Mouse (Mus musculus) stomach, embryonic 16.5 days (tissue): ENCODE results near the gene Tango2. TPM values are rescaled to one million over a fixed set of nuclear protein-coding genes. Genes with fewer than 3 reads are reported as not detected.
A peak's percentile ranks its signal among the peaks of the same experiment; 100 is the strongest.

Experiments
- ATAC-seq: fragments of 200-750 bp; cut with Nextera tagmentation; 2 replicates; pipeline ENCODE4 v1.8.0; 2017; ENCODE audit warnings: moderate number of reproducible peaks, moderate TSS enrichment; ENCODE audit not compliant: insufficient read depth, low FRiP score
- H3K27ac ChIP-seq: fragments of 300-500 bp; sonication (generic); 2 replicates; pipeline ENCODE4 v1.5.1; 2014; ENCODE audit warnings: low read length
- H3K27me3 ChIP-seq: fragments of 300-500 bp; sonication (generic); 2 replicates; pipeline ENCODE4 v1.6.1; 2014; ENCODE audit warnings: low read length, control low read depth, mixed read lengths; ENCODE audit not compliant: control insufficient read depth, insufficient read depth
- H3K36me3 ChIP-seq: fragments of 300-500 bp; sonication (generic); 2 replicates; pipeline ENCODE4 v1.6.1; 2014; ENCODE audit warnings: low read length; ENCODE audit not compliant: control insufficient read depth, insufficient read depth
- H3K4me1 ChIP-seq: fragments of 300-500 bp; sonication (generic); 2 replicates; pipeline ENCODE4 v1.6.1; 2014; ENCODE audit warnings: low read length, control low read depth, mixed read lengths; ENCODE audit not compliant: control insufficient read depth, insufficient read depth
- H3K4me2 ChIP-seq: fragments of 300-500 bp; sonication (generic); 2 replicates; pipeline ENCODE4 v1.6.1; 2014; ENCODE audit warnings: low read depth, low read length, mixed read lengths
- H3K4me3 ChIP-seq: fragments of 300-500 bp; sonication (generic); replicated peaks from 2 replicates; pipeline ENCODE4 v1.5.1; 2014; ENCODE audit warnings: mild to moderate bottlenecking, low read length
- H3K9ac ChIP-seq: fragments of 300-500 bp; sonication (generic); 2 replicates; pipeline ENCODE4 v1.6.1; 2014; ENCODE audit warnings: low read length
- H3K9me3 ChIP-seq: fragments of 300-500 bp; sonication (generic); replicated peaks from 2 replicates; pipeline ENCODE4 v1.6.1; 2016; ENCODE audit warnings: low read length, control low read depth; ENCODE audit not compliant: control insufficient read depth
- WGBS: fragments of 180-500 bp; shearing (Covaris S2); extraction: QIAGEN DNeasy Blood & Tissue Kit; methylation state at CpG from one replicate; pipeline ENCODE4 v1.1.7; 2014; 5-methylcytosine and 5-hydroxymethylcytosine counted together
- polyA plus RNA-seq: library from polyadenylated mRNA; unstranded; fragments of >200 nt; fragmentation: Nextera tagmentation; extraction: Ambion mirVana; gene quantifications from 2 replicates; pipeline ENCODE4 v1.2.1, GENCODE M21; 2015

The Tango2 gene
- polyA plus RNA-seq, 1 experiment from 2014 or later: 32.7 TPM

DNA sequence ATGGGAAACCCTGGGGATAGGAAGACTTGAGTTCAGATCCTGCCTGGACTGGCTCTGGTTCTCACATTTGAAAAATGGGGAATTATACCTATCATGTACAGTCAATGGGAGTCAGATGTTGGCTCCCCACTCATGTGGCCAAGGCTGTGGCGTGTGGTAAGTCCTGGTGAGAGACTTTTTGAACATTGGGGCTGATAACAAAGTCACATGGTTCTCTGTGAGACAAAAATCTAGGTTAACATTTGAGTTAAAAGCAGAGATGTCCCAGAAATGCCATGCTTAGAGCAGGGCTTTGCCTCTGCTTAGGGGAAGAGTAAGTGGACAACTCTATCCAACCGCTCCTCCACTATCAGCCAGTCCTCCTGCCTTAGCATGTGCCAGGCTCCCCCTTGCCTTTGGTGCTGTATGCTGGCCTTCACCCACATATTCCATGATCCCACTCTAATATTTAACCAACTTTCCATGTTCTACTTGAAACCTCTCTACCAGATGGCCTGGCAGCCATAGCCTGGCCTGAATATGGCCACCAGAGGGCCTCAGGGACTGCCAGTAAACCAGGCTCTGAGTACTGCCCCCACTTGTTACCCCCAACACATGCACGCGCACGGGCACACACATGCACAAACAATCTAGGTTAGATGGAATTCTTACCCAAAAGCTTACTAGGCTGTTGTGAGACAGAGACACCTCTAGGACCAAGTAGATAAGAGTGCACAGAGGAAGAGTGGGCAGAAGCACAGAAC lies 3.6 kb upstream of the Tango2 start:
- no peak for ATAC-seq
- H3K36me3 ChIP-seq: no peaks in the 10 kb centered on the region
- WGBS: 61% methylated on average over 5 of the region's 5 CpGs
- H3K4me2 ChIP-seq: no peak overlapping the region
- H3K9me3 ChIP-seq: no peaks in the 10 kb centered on the region
- H3K4me3 ChIP-seq: no peak overlapping the region
- no peak overlapping the region for H3K9ac ChIP-seq
- H3K27me3 ChIP-seq: peaks cover 9% of the 10 kb centered on the region; the same call in 1 of the 2 replicates
- H3K27ac ChIP-seq: no peak overlapping the region
- peaks cover 8% of the 10 kb centered on the region for H3K4me1 ChIP-seq

DNA sequence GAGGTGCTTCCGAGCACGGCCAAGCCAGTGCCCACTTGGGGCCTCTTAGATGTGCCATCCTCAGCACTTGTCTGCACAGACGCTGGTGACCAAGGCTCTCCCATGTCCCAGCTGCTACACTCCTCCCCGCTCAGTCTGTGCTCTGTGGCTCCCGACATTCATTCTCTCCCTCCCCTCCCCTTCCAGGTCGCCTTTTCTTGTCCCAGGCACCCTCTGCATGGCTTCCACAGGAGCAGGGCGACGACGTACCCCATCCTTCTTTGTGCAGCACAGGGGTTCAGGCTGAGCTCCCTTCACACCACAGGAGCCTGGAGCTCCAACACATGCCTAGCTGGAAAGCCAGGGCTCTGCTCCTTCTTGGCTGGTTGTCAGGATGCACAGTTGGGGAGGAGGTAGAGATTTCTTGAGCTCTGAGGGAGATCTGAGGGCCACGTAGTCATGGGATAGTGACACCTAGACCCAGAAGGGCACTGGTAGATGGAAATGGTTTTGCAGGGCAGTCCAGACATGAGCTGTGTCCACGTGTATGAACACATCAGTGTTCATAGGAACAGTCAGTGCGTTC lies 1.9 kb upstream of the Tango2 start:
- ATAC-seq: no peak
- no peak overlapping the region for H3K4me2 ChIP-seq
- no peaks in the 10 kb centered on the region for H3K36me3 ChIP-seq
- peaks cover 11% of the 10 kb centered on the region for H3K4me1 ChIP-seq
- no peaks in the 10 kb centered on the region for H3K9me3 ChIP-seq
- H3K4me3 ChIP-seq: no peak overlapping the region
- 79% methylated on average over 12 of the region's 12 CpGs for WGBS
- H3K9ac ChIP-seq: no peak overlapping the region
- no peak overlapping the region for H3K27ac ChIP-seq
- peaks cover 9% of the 10 kb centered on the region; the same call in 1 of the 2 replicates for H3K27me3 ChIP-seq

DNA sequence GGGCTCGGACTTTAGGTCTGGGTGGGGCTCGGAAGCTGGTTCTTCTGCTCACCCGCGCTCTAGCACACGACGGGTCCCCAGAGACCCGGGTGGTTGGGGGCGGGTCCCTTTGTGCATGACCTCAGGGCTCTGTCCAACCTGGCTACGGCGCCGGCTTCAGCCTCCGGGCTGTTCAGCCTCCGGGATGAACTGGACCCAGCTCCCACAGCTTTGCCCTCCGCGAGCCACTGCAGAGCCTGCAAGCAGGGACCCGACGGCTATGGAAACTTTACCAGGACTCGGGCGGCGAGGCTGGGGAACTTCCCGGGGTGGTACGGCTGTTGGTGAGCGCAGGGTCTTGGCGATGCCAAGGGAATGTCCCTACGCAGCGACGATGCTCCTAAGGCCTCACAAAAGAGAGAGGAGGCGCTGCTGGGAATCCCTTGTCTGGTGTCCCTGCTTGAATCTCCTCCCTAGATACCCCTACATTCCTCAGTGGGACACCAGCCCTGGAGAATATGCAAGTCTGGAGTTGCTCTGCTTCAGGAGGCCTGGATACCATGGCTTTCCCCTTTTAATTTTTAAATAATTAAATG lies 785 bp upstream of the Tango2 start:
- ATAC-seq: no peak; the same call in 1 of the 2 replicates
- Histone ChIP-seq H3K4me2 (peak overlapping the region; percentile 100), H3K9me3 (no peaks in the 10 kb centered on the region), H3K27ac (no peak overlapping the region), H3K27me3 (peaks cover 9% of the 10 kb centered on the region; the same call in 1 of the 2 replicates), H3K4me1 (peaks cover 16% of the 10 kb centered on the region), H3K4me3 (peak overlapping the region; percentile 73), H3K36me3 (no peaks in the 10 kb centered on the region), H3K9ac (peak overlapping the region; percentile 79)
- 1% methylated on average over 28 of the region's 28 CpGs for WGBS

DNA sequence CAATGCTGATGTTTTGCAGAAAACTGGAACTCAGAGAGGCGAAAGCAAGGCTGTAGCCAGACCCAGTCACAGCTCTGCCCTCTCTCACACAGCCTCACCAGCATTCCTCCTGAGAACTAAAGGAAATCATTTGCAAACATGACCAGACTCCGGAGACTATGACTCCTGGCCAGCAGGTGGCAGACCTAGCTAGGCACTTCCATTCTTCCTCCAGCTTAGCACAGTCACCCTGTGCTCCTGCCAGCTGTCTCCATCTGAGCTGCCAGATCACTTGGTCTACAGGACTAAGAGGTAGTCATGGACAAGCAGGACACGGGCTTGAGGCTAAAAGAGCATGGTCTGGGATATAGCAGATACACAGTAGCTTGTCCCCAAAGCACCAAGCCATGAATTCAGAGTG lies 2.7 kb downstream of the Tango2 start:
- Histone ChIP-seq H3K4me3 (no peak overlapping the region), H3K9ac (no peak overlapping the region), H3K4me1 (peaks cover 28% of the 10 kb centered on the region), H3K4me2 (no peak overlapping the region), H3K9me3 (no peaks in the 10 kb centered on the region), H3K36me3 (no peaks in the 10 kb centered on the region), H3K27ac (no peak overlapping the region), H3K27me3 (peaks cover 9% of the 10 kb centered on the region; the same call in 1 of the 2 replicates)
- WGBS: 1% methylated on average over 3 of the region's 3 CpGs
- ATAC-seq: 0 out of 2 replicates have a peak, but pooled peaks have one; percentile 31

DNA sequence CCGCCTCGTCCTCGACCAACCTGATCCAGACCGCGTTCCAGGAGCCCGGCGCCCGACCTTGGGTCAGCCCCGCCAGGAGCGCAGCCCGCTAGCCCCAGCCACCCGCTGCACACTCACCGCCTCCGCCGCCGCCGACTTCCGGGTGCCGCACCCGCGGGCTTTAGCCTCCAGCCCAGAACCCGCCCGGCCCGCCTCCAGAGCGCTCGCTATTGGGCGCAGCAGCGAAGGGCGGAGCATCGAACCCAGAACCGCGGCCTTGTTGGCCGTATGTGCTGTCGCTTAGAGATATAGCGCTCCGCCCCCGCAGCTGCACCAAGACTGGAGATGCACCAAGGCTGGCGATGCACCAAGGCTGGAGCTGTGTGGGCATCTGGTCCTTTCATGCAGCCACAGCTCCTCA lies 4.1 kb downstream of the Tango2 start:
- ATAC-seq: peak; percentile 89
- WGBS: 1% methylated on average over 38 of the region's 38 CpGs
- no peaks in the 10 kb centered on the region for H3K36me3 ChIP-seq
- H3K27ac ChIP-seq: no peak overlapping the region
- peak overlapping the region; percentile 73 for H3K4me3 ChIP-seq
- H3K4me1 ChIP-seq: peaks cover 30% of the 10 kb centered on the region
- no peaks in the 10 kb centered on the region for H3K9me3 ChIP-seq
- H3K27me3 ChIP-seq: peaks cover 2% of the 10 kb centered on the region; the same call in 1 of the 2 replicates
- H3K9ac ChIP-seq: peak overlapping the region; percentile 73
- peak overlapping the region; percentile 91 for H3K4me2 ChIP-seq

DNA sequence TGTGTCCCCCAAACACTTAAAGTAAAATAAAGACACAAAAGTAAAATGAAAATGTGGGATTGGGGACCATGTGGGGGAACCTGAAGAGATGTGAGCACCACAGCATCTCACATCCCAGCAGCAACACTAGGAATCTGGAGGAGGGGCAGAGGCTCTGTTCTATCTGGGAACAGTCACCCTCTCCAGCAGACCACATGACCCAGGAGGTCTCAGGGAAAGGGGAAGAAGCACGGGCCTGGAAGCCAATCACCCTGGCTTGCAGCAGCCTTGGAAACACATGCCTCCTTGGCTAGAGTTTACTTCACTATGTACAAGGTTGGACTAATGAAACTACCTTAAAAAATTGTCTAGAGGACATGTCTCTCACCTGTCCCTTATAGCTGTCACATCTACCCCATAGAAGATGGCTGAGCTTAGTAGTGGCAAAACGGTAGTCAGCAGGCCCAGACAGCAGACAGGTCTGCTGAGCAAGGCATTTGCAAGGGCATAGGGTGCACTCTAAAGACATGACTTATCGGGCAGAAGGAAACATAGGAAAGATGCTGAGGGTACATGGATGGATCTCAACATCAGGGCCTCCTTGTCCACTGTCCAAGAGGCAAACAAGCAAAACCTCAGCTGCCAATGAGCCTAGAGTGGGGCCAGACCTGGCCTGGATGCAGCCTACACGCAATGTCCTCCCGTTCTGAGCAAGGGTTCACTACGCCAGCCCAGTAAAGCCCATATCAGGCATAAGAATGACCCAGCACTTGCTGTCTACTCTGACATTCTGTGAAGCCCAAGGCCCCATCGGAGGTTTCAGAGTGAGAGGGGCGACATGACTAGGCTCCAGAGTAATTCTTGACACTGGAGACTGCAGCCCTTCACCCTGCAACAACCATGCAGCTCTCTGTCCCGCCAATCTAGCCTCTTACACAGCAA lies 5.0 kb downstream of the Tango2 start:
- WGBS: 40% methylated on average over 9 of the region's 9 CpGs
- no peak for ATAC-seq

DNA sequence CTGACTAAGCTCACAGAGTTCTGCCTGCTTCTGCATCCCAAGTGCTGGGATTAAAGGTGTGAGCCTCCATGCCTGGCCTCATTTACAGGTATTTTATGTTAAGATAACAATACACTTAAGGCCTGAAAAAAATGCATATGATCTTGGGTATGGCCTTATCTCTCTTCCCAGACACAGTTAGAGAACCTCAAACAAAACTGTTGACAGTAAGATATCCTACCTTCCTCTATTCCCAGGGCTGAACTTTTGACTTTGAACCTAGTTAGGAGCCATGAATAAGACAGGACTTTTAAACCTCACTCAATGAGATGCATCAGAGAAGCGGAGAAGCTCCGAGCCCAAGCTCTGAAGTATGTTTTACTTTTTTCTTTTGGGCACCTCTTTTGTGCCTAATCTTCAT lies 5.8 kb downstream of the Tango2 start:
- peaks cover 23% of the 10 kb centered on the region for H3K4me1 ChIP-seq
- no peak overlapping the region for H3K4me3 ChIP-seq
- H3K27ac ChIP-seq: no peak overlapping the region
- H3K27me3 ChIP-seq: no peaks in the 10 kb centered on the region
- no peak for ATAC-seq
- WGBS: 73% methylated on average over 2 of the region's 2 CpGs
- no peak overlapping the region for H3K4me2 ChIP-seq
- H3K9me3 ChIP-seq: no peaks in the 10 kb centered on the region
- H3K36me3 ChIP-seq: no peaks in the 10 kb centered on the region
- no peak overlapping the region for H3K9ac ChIP-seq

More for the DNA sequence above, 5.0 kb downstream of the Tango2 start:
- Histone ChIP-seq H3K27me3 (no peaks in the 10 kb centered on the region), H3K27ac (no peak overlapping the region; the same call in 1 of the 2 replicates), H3K9me3 (no peaks in the 10 kb centered on the region), H3K36me3 (no peaks in the 10 kb centered on the region), H3K4me2 (peak overlapping the region; percentile 91), H3K4me1 (peaks cover 27% of the 10 kb centered on the region), H3K9ac (peak overlapping the region; percentile 73), H3K4me3 (peak overlapping the region; percentile 73)

DNA sequence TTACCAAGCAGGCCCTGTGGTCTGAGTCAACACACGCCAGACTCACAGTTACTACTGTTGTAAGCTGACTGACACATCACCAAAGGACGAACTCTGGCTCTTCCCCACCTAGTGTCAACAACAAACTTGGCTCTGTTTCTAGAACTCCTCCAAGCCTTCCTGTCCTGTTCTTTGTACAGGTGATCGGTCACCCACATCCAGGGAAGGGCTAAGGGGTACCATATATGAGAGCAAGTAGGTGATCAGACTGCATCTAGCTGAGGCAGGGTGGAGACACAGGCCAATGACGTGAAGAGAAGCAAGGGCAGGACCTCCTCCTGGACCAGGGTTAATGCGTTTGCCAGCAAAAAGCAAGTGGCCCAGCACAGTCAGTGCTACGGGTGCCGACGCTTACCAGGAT lies 6.3 kb downstream of the Tango2 start:
- Histone ChIP-seq H3K9ac (no peak overlapping the region), H3K4me3 (no peak overlapping the region), H3K36me3 (no peaks in the 10 kb centered on the region), H3K4me2 (no peak overlapping the region), H3K4me1 (peaks cover 23% of the 10 kb centered on the region), H3K9me3 (no peaks in the 10 kb centered on the region), H3K27ac (no peak overlapping the region), H3K27me3 (no peaks in the 10 kb centered on the region)
- 86% methylated on average over 8 of the region's 8 CpGs for WGBS
- no peak for ATAC-seq
